Comparison of ENCODE assay signal across 24 mouse cellular contexts in genomic region chr7:121436884-121437283, GRCm38 (mm10). TPM values are rescaled to one million over a fixed set of nuclear protein-coding genes. Genes with fewer than 3 reads are reported as not detected.
DNase-seq lines count a peak whose midpoint lies in the region; ATAC-seq and TF ChIP-seq lines count a peak whose summit lies in the region.
"Had no signal": no experiment of that assay in that cellular context is flagged by ENCODE, and none has a peak within 500 bp of the region (broad histone marks: within the 10 kb centered on the region; RNA-seq: fewer than 3 reads in every experiment).

No protein-coding gene starts in this region.

- whole genome bisulfite sequencing in limb, embryonic 10.5 days: 74% methylated on average over 6 of the region's 6 CpGs
- WGBS in limb, embryonic 14.5 days: 30% methylated on average over 6 of the region's 6 CpGs
- WGBS in hindbrain, embryonic 13.5 days: 82% methylated on average over 6 of the region's 6 CpGs

- no peak overlapping the region for H3K4me2 ChIP-seq in limb, embryonic 14.5 days (replicated peaks; ENCODE audit: low read depth, low read length, severe bottlenecking)
- H3K4me2 ChIP-seq in hindbrain, embryonic 13.5 days: no peak overlapping the region
- H3K4me2 ChIP-seq: embryonic facial prominence, embryonic 15.5 days; forebrain, embryonic 15.5 days; heart, embryonic 11.5 days; heart, embryonic 15.5 days had no signal

- no peaks in the 10 kb centered on the region for H3K27me3 ChIP-seq in limb, embryonic 10.5 days (ENCODE audit: low read depth, poor library complexity, severe bottlenecking)
- H3K27me3 ChIP-seq in limb, embryonic 14.5 days (ENCODE audit: control insufficient read depth, insufficient read depth, low read length): no peaks in the 10 kb centered on the region
- H3K27me3 ChIP-seq in hindbrain, embryonic 13.5 days: no peaks in the 10 kb centered on the region
- H3K27me3 ChIP-seq: embryonic facial prominence, embryonic 15.5 days; forebrain, embryonic 15.5 days; heart, embryonic 15.5 days; Patski had no signal

- H3K4me1 ChIP-seq in limb, embryonic 10.5 days: peaks cover 19% of the 10 kb centered on the region
- H3K4me1 ChIP-seq in limb, embryonic 14.5 days (ENCODE audit: control insufficient read depth, insufficient read depth, low read length): no peaks in the 10 kb centered on the region; the same call in 1 of the 2 replicates
- H3K4me1 ChIP-seq in hindbrain, embryonic 13.5 days (replicated peaks): no peaks in the 10 kb centered on the region
- H3K4me1 ChIP-seq: embryonic facial prominence, embryonic 15.5 days; forebrain, embryonic 10.5 days; forebrain, embryonic 15.5 days; heart, embryonic 15.5 days had no signal

- TF ChIP-seq POLR2A in brain, embryonic 14.5 days (IDR thresholded peaks at IDR 0.05; ENCODE audit: borderline replicate concordance, extremely low read depth, insufficient read depth, insufficient read length, poor library complexity, severe bottlenecking): no peak
- no peak for TF ChIP-seq POLR2A in limb, embryonic 14.5 days (IDR thresholded peaks at IDR 0.05; ENCODE audit: borderline replicate concordance, extremely low read depth, insufficient read depth, insufficient read length)

- H3K9ac ChIP-seq in limb, embryonic 14.5 days (ENCODE audit: low read depth, low read length, severe bottlenecking): no peak overlapping the region
- no peak overlapping the region for H3K9ac ChIP-seq in hindbrain, embryonic 13.5 days
- H3K9ac ChIP-seq: embryonic facial prominence, embryonic 15.5 days; forebrain, embryonic 15.5 days; heart, embryonic 15.5 days had no signal

- ATAC-seq in frontal cortex, adult (ENCODE audit: low TSS enrichment): peak; percentile 23; the same call in 1 of the 2 replicates
- ATAC-seq in limb, embryonic 14.5 days (ENCODE audit: low FRiP score, low read depth): peak; percentile 34; the same call in 1 of the 2 replicates
- ATAC-seq in hindbrain, embryonic 13.5 days (ENCODE audit: low FRiP score): no peak
- ATAC-seq: activated CD4-positive, CD25-positive, alpha-beta regulatory T cell, adult 4 months; forebrain, embryonic 15.5 days; hindbrain, embryonic 16.5 days; inflammation-experienced regulatory T-cells, adult 6 months; Patski had no signal

- no peaks in the 10 kb centered on the region for H3K36me3 ChIP-seq in limb, embryonic 10.5 days
- H3K36me3 ChIP-seq in limb, embryonic 14.5 days (ENCODE audit: control insufficient read depth, insufficient read depth, low read length): no peaks in the 10 kb centered on the region
- no peaks in the 10 kb centered on the region for H3K36me3 ChIP-seq in hindbrain, embryonic 13.5 days
- H3K36me3 ChIP-seq: embryonic facial prominence, embryonic 15.5 days; forebrain, embryonic 10.5 days; forebrain, embryonic 15.5 days; heart, embryonic 15.5 days had no signal

- no peak for TF ChIP-seq CTCF in brain, embryonic 14.5 days (IDR thresholded peaks at IDR 0.05; ENCODE audit: borderline replicate concordance, extremely low read depth, insufficient read depth, insufficient read length)

- no peak overlapping the region for H3K27ac ChIP-seq in limb, embryonic 10.5 days
- H3K27ac ChIP-seq in limb, embryonic 14.5 days (replicated peaks; ENCODE audit: low read depth, low read length): no peak overlapping the region
- no peak overlapping the region for H3K27ac ChIP-seq in hindbrain, embryonic 13.5 days
- H3K27ac ChIP-seq: embryonic facial prominence, embryonic 15.5 days; forebrain, embryonic 10.5 days; forebrain, embryonic 15.5 days; heart, embryonic 15.5 days had no signal

- H3K4me3 ChIP-seq in limb, embryonic 10.5 days: no peak overlapping the region
- no peak overlapping the region for H3K4me3 ChIP-seq in limb, embryonic 14.5 days (replicated peaks; ENCODE audit: low read length)
- no peak overlapping the region for H3K4me3 ChIP-seq in hindbrain, embryonic 13.5 days
- H3K4me3 ChIP-seq: embryonic facial prominence, embryonic 15.5 days; erythroblast, embryonic 14.5 days; forebrain, embryonic 10.5 days; forebrain, embryonic 15.5 days; heart, embryonic 15.5 days had no signal

- no peak for DNase-seq in frontal cortex, adult 2 months (ENCODE audit: extremely low spot score in 1 of 2, low spot score in 1 of 2)
- peak; percentile 30 for DNase-seq in brain, embryonic 14.5 days (ENCODE audit: low read depth)
- DNase-seq in limb, embryonic 10.5 days (ENCODE audit: low spot score): peak; percentile 42
- DNase-seq in limb, embryonic 14.5 days (ENCODE audit: low spot score): no peak
- no peak for DNase-seq in kidney, adult 8-10 months
- DNase-seq: adrenal gland, postnatal 14 days; cerebellum, adult 18-20 months; cerebellum, adult 9-11 months; cerebellum, postnatal 36 days; gastrocnemius, postnatal 36 days; heart, adult 18-20 months; heart, postnatal 14 days had no signal

- H3K9me3 ChIP-seq in limb, embryonic 10.5 days (replicated peaks): no peaks in the 10 kb centered on the region
- H3K9me3 ChIP-seq in limb, embryonic 14.5 days (ENCODE audit: control insufficient read depth, low read length): no peaks in the 10 kb centered on the region
- H3K9me3 ChIP-seq in hindbrain, embryonic 13.5 days: no peaks in the 10 kb centered on the region
- H3K9me3 ChIP-seq: embryonic facial prominence, embryonic 15.5 days; forebrain, embryonic 10.5 days; forebrain, embryonic 15.5 days; heart, embryonic 15.5 days had no signal

RNA-seq across cellular contexts. Expression of gene Hs3st2, which starts 45.2 kb away (rescaled TPM):
- polyA plus RNA-seq in frontal cortex, adult 2 months (2012; rRNA removed): 47.4 and 47.8 TPM in 2 replicates
- polyA plus RNA-seq in brain, embryonic 14.5 days (2012; rRNA removed): 6.8 and 8.8 TPM in 2 replicates
- polyA plus RNA-seq in limb, embryonic 10.5 days (2016; fragmentation: Nextera tagmentation; extraction: Ambion mirVana): 0.10 TPM in 1 of 2 replicates, not detected in the other
- 1.1 and 1.6 TPM in 2 replicates for polyA plus RNA-seq in limb, embryonic 14.5 days (2012; rRNA removed)
- polyA plus RNA-seq in limb, embryonic 14.5 days (2014; fragmentation: Nextera tagmentation; extraction: Ambion mirVana): 1.1 and 2.2 TPM in 2 replicates
- polyA plus RNA-seq in hindbrain, embryonic 13.5 days (2015; fragmentation: Nextera tagmentation; extraction: Ambion mirVana): 10.2 and 11.8 TPM in 2 replicates
- polyA plus RNA-seq: activated CD4-positive, CD25-positive, alpha-beta regulatory T cell, adult 4 months; erythroblast, embryonic 14.5 days; forebrain, embryonic 10.5 days; inflammation-experienced regulatory T-cells, adult 6 months; Patski had no signal

Comparison
In these comparisons a context has a peak if more than half of its experiments do, and no peak if none do; other contexts are left out.
1. DNase-seq: peak in brain, embryonic 14.5 days (single experiment) and limb, embryonic 10.5 days (single experiment); none in frontal cortex, adult 2 months (0 of 2), limb, embryonic 14.5 days (single experiment) and kidney, adult 8-10 months (0 of 2).